Mouse (Mus musculus) hindbrain, embryonic 11.5 days (tissue): Measurements from ENCODE around the gene Trim46. TPM values are rescaled to one million over a fixed set of nuclear protein-coding genes. Genes with fewer than 3 reads are reported as not detected.
A peak's percentile ranks its signal among the peaks of the same experiment; 100 is the strongest.

ENCODE experiments used
- ATAC-seq: fragments of 200-750 bp; cut with Nextera tagmentation; 2 replicates; pipeline ENCODE4 v1.8.0; 2017; ENCODE audit warnings: mild to moderate bottlenecking, moderate TSS enrichment, moderate library complexity; ENCODE audit not compliant: low FRiP score
- DNase-seq: peaks from one replicate; pipeline ENCODE4 v3.0.0-alpha.2; 2015; ENCODE audit warnings: low spot score
- H3K27ac ChIP-seq: fragments of 300-500 bp; sonication (generic); 2 replicates; pipeline ENCODE4 v1.5.1; 2014; ENCODE audit warnings: mild to moderate bottlenecking, low read depth, low read length
- H3K27me3 ChIP-seq: fragments of 300-500 bp; sonication (generic); 2 replicates; pipeline ENCODE4 v1.6.1; 2014; ENCODE audit warnings: mild to moderate bottlenecking, low read length, moderate library complexity, mixed read lengths; ENCODE audit not compliant: control insufficient read depth, insufficient read depth
- H3K36me3 ChIP-seq: fragments of 300-500 bp; sonication (generic); 2 replicates; pipeline ENCODE4 v1.6.1; 2014; ENCODE audit warnings: mild to moderate bottlenecking, low read length, moderate library complexity, mixed read lengths; ENCODE audit not compliant: control insufficient read depth, insufficient read depth
- H3K4me1 ChIP-seq: fragments of 300-500 bp; sonication (generic); replicated peaks from 2 replicates; pipeline ENCODE4 v1.6.1; 2014; ENCODE audit warnings: low read length, mixed read lengths; ENCODE audit not compliant: control insufficient read depth, insufficient read depth
- H3K4me2 ChIP-seq: fragments of 300-500 bp; sonication (generic); replicated peaks from 2 replicates; pipeline ENCODE4 v1.6.1; 2014; ENCODE audit warnings: mild to moderate bottlenecking, low read depth, low read length
- H3K4me3 ChIP-seq: fragments of 300-500 bp; sonication (generic); 2 replicates; pipeline ENCODE4 v1.5.1; 2014; ENCODE audit warnings: low read depth, low read length
- H3K9ac ChIP-seq: fragments of 300-500 bp; sonication (generic); 2 replicates; pipeline ENCODE4 v1.6.1; 2014; ENCODE audit warnings: low read depth, low read length
- H3K9me3 ChIP-seq: fragments of 300-500 bp; sonication (generic); 2 replicates; pipeline ENCODE4 v1.6.1; 2016; ENCODE audit warnings: low read length; ENCODE audit not compliant: control insufficient read depth
- WGBS: fragments of 180-500 bp; shearing (Covaris S2); extraction: QIAGEN DNeasy Blood & Tissue Kit; methylation state at CpG from one replicate; pipeline ENCODE4 v1.1.7; 2014; 5-methylcytosine and 5-hydroxymethylcytosine counted together
- polyA plus RNA-seq: library from polyadenylated mRNA; unstranded; fragments of >200 nt; fragmentation: Nextera tagmentation; extraction: Ambion mirVana; gene quantifications from 2 replicates; pipeline ENCODE4 v1.2.1, GENCODE M21; 2014

The Trim46 gene
- polyA plus RNA-seq, 1 experiment from 2014 or later = 9.7 TPM

GRCm38 (mm10) chr3:89232614-89233013 is 13.5 kb downstream of the Trim46 start:
- 70% methylated on average over 6 of the region's 6 CpGs for WGBS
- ATAC-seq = no peak
- Histone ChIP-seq H3K27me3 (no peaks in the 10 kb centered on the region), H3K27ac (no peak overlapping the region), H3K4me1 (peaks cover 5% of the 10 kb centered on the region; the same call in 1 of the 2 replicates), H3K4me3 (no peak overlapping the region), H3K36me3 (no peaks in the 10 kb centered on the region), H3K9me3 (no peaks in the 10 kb centered on the region), H3K9ac (no peak overlapping the region), H3K4me2 (no peak overlapping the region)
- no peak for DNase-seq

DNA sequence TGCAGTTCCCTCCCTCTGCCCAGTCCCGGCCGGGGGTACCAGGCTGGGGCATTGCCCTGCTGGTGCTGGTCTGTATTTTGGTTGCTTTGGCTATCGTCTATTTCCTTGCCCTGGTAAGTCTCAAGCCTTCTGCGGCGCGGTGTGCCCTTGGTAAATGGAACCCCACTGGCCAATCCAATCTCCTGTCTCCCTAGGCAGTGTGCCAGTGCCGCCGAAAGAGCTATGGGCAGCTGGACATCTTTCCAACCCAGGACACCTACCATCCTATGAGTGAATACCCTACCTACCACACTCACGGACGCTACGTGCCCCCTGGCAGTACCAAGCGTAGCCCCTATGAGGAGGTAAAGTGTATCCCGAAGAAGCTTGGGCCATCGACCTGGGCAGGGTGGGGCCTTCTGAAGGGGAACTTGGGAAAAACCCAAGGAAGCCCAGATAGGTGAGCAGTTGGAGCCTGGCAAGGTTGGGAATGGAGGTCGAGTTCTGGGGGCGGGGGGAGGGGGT is 14.3 kb downstream of the Trim46 start:
- H3K27me3 ChIP-seq = no peaks in the 10 kb centered on the region
- H3K4me2 ChIP-seq = no peak overlapping the region
- no peak overlapping the region for H3K9ac ChIP-seq
- no peak overlapping the region for H3K27ac ChIP-seq
- DNase-seq (no peak), ATAC-seq (no peak)
- WGBS = 79% methylated on average over 16 of the region's 16 CpGs
- peaks cover 7% of the 10 kb centered on the region; the same call in 1 of the 2 replicates for H3K4me1 ChIP-seq
- H3K36me3 ChIP-seq = no peaks in the 10 kb centered on the region
- H3K4me3 ChIP-seq = no peak overlapping the region
- no peaks in the 10 kb centered on the region for H3K9me3 ChIP-seq

DNA sequence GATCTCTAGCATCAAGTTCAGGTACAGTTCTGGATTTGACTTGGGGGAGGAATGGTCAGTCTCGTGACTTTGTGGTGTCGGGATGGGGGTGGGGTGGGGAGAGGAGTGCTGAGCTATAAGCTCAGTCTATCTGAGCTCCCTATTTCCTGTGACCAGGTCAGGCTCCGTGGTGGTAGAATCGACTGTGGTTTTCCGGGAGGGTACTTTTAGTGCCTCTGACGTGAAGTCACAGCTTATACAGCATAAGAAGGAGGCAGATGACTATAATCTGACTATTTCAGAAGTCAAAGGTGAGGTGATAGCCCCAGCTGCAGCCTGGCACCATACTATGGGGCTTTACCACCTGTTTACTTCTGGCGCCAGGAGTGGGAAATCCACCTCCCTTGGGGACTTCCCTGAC is 14.8 kb downstream of the Trim46 start:
- WGBS = 75% methylated on average over 7 of the region's 7 CpGs
- ATAC-seq = no peak

GRCm38 (mm10) chr3:89230561-89230960 is 15.5 kb downstream of the Trim46 start:
- no peak overlapping the region for H3K9ac ChIP-seq
- H3K27ac ChIP-seq = no peak overlapping the region
- no peaks in the 10 kb centered on the region for H3K27me3 ChIP-seq
- H3K4me3 ChIP-seq = no peak overlapping the region
- H3K4me1 ChIP-seq = peaks cover 9% of the 10 kb centered on the region; the same call in 1 of the 2 replicates
- H3K36me3 ChIP-seq = no peaks in the 10 kb centered on the region
- H3K9me3 ChIP-seq = no peaks in the 10 kb centered on the region
- WGBS = 89% methylated on average over 2 of the region's 2 CpGs
- no peak overlapping the region for H3K4me2 ChIP-seq
- ATAC-seq = no peak
- DNase-seq = no peak

More for the DNA sequence above, 14.8 kb downstream of the Trim46 start:
- Histone ChIP-seq H3K4me2 (no peak overlapping the region), H3K4me3 (no peak overlapping the region), H3K9me3 (no peaks in the 10 kb centered on the region), H3K36me3 (no peaks in the 10 kb centered on the region), H3K4me1 (peaks cover 7% of the 10 kb centered on the region; the same call in 1 of the 2 replicates), H3K27me3 (no peaks in the 10 kb centered on the region), H3K27ac (no peak overlapping the region), H3K9ac (no peak overlapping the region)
- no peak for DNase-seq

DNA sequence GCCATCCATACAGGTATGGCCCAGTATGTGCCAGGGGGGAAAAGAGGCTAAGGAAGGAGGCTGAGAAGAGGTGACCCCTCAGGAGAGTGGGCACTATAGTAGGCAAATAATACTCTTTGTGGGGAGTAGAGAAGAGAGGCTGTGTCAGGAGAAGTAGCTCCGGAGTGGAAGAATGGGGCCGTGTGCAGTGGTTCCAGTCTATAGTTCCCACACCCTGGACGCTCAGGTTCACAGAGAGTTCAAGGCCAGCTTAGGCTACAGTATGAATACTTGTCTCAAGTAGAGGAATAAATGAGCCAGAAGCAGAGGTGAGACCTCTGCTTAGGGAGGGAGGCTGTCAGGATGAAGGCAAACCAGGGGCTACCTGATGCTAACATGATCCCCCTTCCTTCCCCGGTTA is 16.8 kb downstream of the Trim46 start:
- no peak for ATAC-seq
- Histone ChIP-seq H3K36me3 (no peaks in the 10 kb centered on the region), H3K4me1 (peaks cover 10% of the 10 kb centered on the region), H3K9me3 (no peaks in the 10 kb centered on the region), H3K27me3 (0 out of 2 replicates have a peak, but pooled peaks cover 2% of the 10 kb centered on the region), H3K9ac (no peak overlapping the region), H3K27ac (no peak overlapping the region), H3K4me2 (no peak overlapping the region), H3K4me3 (no peak overlapping the region)
- WGBS = 58% methylated on average over 4 of the region's 4 CpGs
- no peak for DNase-seq

DNA sequence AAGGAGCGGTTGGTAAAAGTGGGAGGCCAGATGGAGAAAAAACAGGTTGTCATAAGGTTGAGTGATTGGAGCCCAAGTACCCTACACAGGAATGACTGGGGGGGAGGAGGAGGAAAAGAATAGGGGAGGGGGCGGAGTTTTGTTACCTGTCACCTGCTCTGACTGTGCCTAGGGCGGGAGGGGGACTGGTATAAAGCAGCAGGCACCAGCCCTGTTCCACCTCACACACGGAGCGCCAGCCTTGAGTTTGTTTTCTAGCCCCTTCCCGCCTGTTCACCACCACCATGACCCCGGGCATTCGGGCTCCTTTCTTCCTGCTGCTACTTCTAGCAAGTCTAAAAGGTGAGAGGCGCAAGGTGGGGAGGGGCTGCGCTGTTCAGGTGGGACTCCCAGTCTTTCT is 17.3 kb downstream of the Trim46 start, which contains the start of gene Muc1:
Gene Muc1 (plus strand): TSS at position 222 of the 400 bp plus-strand sequence.
- Histone ChIP-seq H3K4me1 (peaks cover 14% of the 10 kb centered on the region), H3K27me3 (0 out of 2 replicates have a peak, but pooled peaks cover 2% of the 10 kb centered on the region), H3K4me3 (peak within 1 kb of the TSS; percentile 84), H3K36me3 (peaks cover 2% of the 10 kb centered on the region; the same call in 1 of the 2 replicates), H3K4me2 (peak within 1 kb of the TSS; percentile 84), H3K27ac (peak within 1 kb of the TSS; percentile 84), H3K9ac (peak within 1 kb of the TSS; percentile 83), H3K9me3 (no peaks in the 10 kb centered on the region)
- no peak for ATAC-seq
- no peak for DNase-seq
- 37% methylated on average over 8 of the region's 10 CpGs for WGBS

- H3K4me3 ChIP-seq = peak overlapping the region; percentile 84
- H3K4me1 ChIP-seq = peaks cover 18% of the 10 kb centered on the region
- H3K27ac ChIP-seq = peak overlapping the region; percentile 84
- peak overlapping the region; percentile 84 for H3K4me2 ChIP-seq
- peaks cover 4% of the 10 kb centered on the region; the same call in 1 of the 2 replicates for H3K36me3 ChIP-seq
- H3K27me3 ChIP-seq = 0 out of 2 replicates have a peak, but pooled peaks cover 2% of the 10 kb centered on the region
- no peaks in the 10 kb centered on the region for H3K9me3 ChIP-seq
- WGBS = 0% methylated on average over 20 of the region's 20 CpGs
- DNase-seq = peak; percentile 94
- peak; percentile 20; the same call in 1 of the 2 replicates for ATAC-seq
- peak overlapping the region; percentile 83 for H3K9ac ChIP-seq
These were observed 17.9 kb downstream of the Trim46 start for GRCm38 (mm10) chr3:89228180-89228549.

- peak overlapping the region; percentile 84 for H3K4me2 ChIP-seq
- peak; percentile 76 for ATAC-seq
These were observed 18.6 kb downstream of the Trim46 start for GRCm38 (mm10) chr3:89227307-89228179.

More at GRCm38 (mm10) chr3:89227307-89228179, 18.6 kb downstream of the Trim46 start:
- Histone ChIP-seq H3K9me3 (no peaks in the 10 kb centered on the region), H3K4me1 (peaks cover 18% of the 10 kb centered on the region), H3K9ac (peak overlapping the region; percentile 83), H3K27me3 (0 out of 2 replicates have a peak, but pooled peaks cover 2% of the 10 kb centered on the region), H3K27ac (peak overlapping the region; percentile 84), H3K36me3 (peaks cover 4% of the 10 kb centered on the region; the same call in 1 of the 2 replicates), H3K4me3 (peak overlapping the region; percentile 84)
- 2% methylated on average over 41 of the region's 41 CpGs for WGBS
- peak; percentile 99 for DNase-seq
